Mouse (Mus musculus) retina, embryonic 14.5 days (tissue): Measurements from ENCODE around the gene Galnt10.
"Not testable (repeated sequence)": the region's sequence is repeated elsewhere in the genome, so short reads cannot be mapped to it uniquely, and the experiment has no call there.

Experiments
- DNase-seq: peaks from one replicate; pipeline ENCODE4 v3.0.0-alpha.2; 2015; ENCODE audit warnings: low spot score

Gene Galnt10

DNA sequence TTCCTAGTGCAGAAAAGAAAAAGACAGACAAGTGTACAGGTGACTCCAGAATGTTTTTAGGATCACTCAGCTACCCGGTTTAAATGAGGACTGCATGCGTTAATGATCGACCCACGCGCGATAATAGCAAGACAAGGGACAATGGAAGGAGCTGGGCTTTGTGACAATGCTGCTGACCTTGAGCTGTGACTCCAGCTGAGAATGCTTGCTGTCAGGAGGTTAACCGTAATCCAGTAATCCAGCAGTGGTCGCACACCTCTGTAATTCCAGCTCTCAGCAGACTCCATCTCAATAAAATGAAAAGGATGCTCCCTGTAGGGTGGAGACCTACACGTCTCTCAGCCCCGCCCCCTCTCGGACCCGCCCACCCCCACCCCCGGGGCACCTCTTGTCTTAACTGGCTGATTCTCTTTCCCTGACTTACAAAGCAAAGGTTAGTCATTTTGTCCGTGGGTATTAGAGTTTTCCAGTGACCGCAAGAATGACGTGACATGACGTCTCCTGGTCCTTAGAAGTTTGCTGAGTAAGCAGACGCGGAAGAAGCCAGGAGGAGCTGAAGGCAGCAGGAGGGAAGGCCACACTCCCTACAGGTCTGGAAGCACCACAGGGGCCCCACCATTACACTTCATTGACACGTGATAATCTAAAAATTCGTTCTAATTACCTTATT lies 145.8 kb downstream of the Galnt10 start:
- DNase-seq, result no peak

- DNase-seq, result no peak
These were observed 149.8 kb downstream of the Galnt10 start for GRCm38 (mm10) chr11:57795086-57795485.

- no peak for DNase-seq
These were observed 152.6 kb downstream of the Galnt10 start for GRCm38 (mm10) chr11:57797828-57798227.

DNA sequence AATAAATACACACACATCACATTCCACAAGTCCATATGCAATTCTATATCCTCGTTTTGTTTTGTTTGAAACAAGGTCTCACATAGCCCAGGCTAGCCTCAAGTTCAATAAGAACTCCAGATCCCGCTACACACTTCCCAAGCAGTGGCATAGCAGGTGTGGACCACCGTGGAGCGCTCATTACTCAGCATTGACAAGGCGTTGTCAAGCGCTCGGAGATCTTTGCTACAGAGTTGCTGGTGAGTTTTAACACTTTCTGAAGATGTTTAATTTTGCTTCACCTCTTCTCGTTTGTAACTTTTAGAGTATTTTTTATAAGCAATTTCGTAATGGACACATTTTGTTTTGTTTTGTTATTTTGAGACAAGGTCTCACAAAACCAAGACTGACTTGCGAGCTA lies 154.2 kb downstream of the Galnt10 start:
- DNase-seq, result no peak

GRCm38 (mm10) chr11:57800266-57800951 lies 155.2 kb downstream of the Galnt10 start:
- no peak for DNase-seq

DNA sequence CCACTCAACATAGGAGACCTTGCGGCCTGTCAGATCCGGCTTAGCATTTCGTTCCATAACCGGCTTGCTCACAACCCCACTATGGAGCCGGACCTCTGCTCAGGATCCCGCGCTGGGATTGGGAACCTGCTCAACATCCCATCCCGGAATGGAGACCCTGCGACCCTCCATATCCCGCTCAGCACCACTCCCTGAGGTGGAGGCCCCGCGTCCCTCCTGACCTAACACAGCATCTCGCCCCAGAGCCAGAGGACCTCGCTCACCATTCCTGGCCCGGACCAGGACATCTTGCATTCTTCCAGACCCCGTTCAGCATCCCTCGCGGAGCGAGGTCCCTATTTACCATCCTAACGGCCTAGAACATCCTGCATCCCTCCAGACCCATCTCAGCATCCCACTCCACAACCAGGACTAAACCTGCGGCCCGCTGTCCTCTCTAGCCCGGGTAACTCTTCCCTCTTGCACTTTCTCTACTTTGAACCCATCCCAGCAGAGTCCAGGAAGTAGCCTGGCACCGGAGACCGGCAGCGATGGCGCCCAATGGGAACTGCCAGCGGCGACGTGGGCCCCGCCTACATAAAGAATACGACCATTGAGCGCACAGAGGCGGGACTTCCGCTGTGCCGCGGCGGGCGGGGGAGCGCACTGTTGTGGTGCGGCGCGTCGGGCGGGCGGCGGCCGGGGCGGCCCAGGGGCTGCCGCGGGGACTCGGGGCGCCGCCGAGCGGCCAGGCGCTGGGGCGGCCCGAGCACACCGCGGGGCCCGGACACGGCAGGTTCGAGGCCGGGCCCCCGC lies 155.9 kb downstream of the Galnt10 start, which contains the start of gene Sap30l:
TSS of gene Sap30l (plus strand) at position 667 of the 795 bp plus-strand sequence.
- DNase-seq, result peak; percentile 98

DNA sequence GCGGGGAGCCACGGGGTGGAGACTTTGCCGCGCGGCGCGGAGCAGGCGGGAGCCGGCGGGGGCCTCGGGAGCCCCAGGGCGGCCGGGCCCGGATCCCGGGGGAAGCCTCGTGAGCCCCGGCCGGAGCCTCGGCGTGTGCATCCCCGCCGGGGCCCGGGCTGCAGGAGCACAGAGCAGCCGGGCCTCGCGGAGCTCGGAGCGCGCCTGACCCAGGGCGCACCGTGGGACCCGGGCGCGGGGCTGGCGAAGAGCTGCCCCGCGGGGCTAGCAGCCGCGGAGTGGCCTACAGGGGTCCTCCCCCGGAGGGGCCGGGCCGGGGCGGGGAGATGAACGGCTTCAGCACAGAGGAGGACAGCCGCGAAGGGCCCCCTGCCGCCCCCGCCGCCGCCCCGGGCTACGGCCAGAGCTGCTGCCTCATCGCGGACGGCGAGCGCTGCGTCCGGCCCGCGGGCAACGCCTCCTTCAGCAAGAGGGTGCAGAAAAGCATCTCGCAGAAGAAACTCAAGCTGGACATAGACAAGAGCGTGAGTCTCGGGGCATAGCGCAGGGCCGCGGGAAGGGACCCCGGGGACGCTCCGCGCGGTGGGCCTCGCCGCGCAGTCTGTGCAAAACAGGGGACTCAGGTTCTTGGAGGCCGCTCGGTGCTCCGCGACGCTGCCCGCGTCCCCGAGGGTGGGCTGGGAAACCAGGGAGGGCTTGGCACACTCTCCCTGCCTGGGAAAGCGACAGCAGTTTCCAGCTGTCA lies 156.7 kb downstream of the Galnt10 start:
- peak; percentile 59 for DNase-seq

DNA sequence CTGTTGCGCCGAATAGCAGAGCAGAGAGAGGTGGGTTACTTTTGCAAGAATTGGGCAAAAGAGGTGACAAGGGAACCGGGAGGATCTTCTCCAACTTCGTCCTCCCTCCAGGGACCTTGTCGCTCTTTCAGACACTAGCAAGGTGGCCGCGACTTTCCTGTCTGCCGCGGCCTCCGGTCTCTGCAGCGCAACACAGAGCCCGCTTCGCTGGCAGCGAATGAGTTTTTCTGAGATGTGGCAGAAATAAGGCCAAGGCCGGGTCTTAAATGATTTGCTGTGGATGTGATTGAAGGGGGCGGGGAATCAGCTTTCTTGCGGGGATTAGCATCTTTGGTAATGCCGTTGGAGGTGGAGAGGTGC lies 157.2 kb downstream of the Galnt10 start:
- DNase-seq, result peak; percentile 42

DNA sequence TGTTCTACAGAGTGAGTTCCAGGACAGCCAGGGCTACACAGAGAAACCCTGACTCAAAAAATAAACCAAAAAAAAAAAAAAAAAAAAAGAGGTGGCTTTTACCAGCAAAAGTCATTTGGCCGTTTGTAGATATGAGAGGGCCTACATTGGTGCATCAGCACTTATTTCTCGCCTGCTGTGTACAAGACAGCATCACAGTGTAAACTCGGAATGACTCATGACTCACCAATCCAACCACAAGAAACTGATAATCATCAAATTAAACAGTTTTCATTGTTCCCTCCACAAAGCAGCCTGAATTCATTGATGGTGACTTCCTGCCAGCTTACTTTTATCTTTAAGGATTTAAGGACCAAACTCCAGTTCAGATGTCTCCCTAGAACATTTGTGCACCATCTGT lies 159.8 kb downstream of the Galnt10 start:
- DNase-seq, result no peak

- DNase-seq, result no peak
These were observed 163.9 kb downstream of the Galnt10 start for GRCm38 (mm10) chr11:57809017-57809731.

GRCm38 (mm10) chr11:57809732-57810098 lies 164.5 kb downstream of the Galnt10 start:
- no peak for DNase-seq

- DNase-seq, result no peak
These were observed 165.8 kb downstream of the Galnt10 start for GRCm38 (mm10) chr11:57811006-57811405.

- no peak for DNase-seq
These were observed 167.0 kb downstream of the Galnt10 start for GRCm38 (mm10) chr11:57812212-57812611.

DNA sequence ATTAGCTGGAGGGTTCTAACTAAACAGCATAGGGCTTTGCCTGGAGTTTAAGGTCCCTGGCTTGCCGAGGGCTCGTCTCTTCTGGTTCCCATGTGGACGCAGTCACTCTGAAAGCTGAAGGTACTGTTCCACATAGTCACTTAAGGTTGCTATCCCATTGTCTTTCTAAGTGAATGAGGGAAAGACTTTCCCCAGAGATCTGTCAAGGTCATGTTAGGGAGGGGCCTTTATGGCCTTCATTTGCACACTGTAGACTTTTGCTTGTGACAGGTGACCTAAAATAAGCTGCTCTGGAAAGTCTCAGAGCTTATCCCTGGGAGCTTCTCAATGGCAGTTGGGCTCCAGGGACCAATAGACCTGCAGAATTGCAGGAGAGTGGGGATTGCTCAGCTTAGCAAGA lies 168.4 kb downstream of the Galnt10 start:
- DNase-seq, result no peak

- no peak for DNase-seq
These were observed 172.9 kb downstream of the Galnt10 start for GRCm38 (mm10) chr11:57818189-57818588.

GRCm38 (mm10) chr11:57819999-57820581 lies 174.8 kb downstream of the Galnt10 start:
- DNase-seq, result peak; percentile 89

GRCm38 (mm10) chr11:57823159-57823558 lies 177.9 kb downstream of the Galnt10 start:
- DNase-seq, result not testable (repeated sequence)

GRCm38 (mm10) chr11:57823714-57824113 lies 178.5 kb downstream of the Galnt10 start:
- no peak for DNase-seq

DNA sequence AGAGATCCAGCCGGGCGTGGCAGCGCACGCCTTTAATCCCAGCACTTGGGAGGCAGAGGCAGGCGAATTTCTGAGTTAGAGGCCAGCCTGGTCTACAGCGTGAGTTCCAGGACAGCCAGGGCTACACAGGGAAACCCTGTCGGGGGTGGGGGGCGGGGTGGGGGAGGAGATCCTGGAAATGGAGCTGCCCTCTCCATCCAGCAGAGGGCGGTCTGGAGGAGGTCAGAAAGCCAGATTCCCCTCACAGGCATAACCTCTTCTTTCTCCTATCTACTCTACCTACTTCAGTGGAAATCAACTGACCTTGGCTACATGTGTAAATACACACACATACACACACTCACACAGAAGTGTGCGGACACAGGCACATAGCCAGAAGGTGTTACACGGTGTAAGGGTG lies 180.0 kb downstream of the Galnt10 start:
- not testable (repeated sequence) for DNase-seq

DNA sequence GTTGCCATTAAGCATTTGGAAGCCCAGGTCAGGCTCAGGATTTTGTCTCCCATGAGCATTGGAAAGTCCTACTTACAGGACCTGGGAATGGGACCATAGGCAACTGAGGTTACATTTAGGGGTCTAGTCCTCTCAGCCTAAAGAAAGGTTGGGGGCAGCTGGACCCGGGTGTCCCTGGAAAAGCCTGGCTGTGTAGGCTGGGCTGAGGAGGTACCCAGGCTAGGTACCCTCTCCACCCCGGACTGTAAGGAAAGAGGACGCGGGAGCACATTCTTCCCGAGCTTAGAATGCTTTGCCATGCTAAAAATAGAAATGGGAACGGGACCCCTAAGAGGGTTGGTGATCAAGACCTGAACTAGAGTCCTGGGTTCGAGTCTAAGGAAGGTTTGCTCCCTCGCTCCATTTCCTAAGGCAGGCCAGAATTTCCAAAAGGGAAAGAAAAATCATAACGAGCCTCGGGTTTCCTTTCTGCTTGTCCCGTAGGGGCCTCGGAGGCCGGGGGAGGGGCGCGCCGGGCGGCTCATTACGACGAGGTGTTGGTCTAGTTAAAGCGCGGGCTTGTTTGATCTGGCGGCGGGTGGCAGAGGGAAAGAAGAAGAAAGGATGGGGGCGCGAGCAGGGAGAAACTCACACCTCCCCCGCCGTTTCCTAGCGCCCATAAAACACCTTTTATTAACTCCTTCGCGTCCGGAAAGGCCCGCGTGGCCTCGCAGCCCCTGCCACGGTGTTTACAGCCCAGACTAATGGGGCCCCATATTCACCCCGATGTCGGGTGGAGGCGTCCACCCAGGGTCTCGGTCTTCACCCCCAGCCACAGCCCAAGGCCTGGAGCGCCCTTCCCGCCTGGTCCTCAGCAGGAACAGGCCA lies 182.0 kb downstream of the Galnt10 start:
- no peak for DNase-seq
